Mouse (Mus musculus) G1E (cell line): ENCODE measurements at regions not wholly inside any gene's neighbourhood (a gene's known extent, or its start where the extent isn't known, plus 50 kb on each side); places are given as distances from the start of the nearest gene placed in this dataset.

Source experiments
- CTCF ChIP-seq: IDR thresholded peaks from 2 replicates; pipeline ENCODE4 v1.5.1; 2012; ENCODE audit warnings: low read depth, low read length, inconsistent platforms, mixed read lengths
- GATA1 ChIP-seq: IDR thresholded peaks from 2 replicates; pipeline ENCODE4 v1.6.1; 2012; ENCODE audit warnings: borderline replicate concordance, low read length, inconsistent platforms, mixed read lengths
- POLR2AphosphoS5 ChIP-seq: IDR thresholded peaks from 2 replicates; pipeline ENCODE4 v1.6.1; 2012; ENCODE audit warnings: low read depth, low read length, inconsistent platforms; ENCODE audit not compliant: insufficient replicate concordance

GRCm38 (mm10) chr3:37825602-37826001 is 101.3 kb upstream of the Gm5148 start:
- TF ChIP-seq CTCF (no peak), POLR2AphosphoS5 (no peak), GATA1 (no peak)
